Mouse (Mus musculus) intestine, embryonic 14.5 days (tissue): ENCODE data around the gene Ank. TPM values are rescaled to one million over a fixed set of nuclear protein-coding genes. Genes with fewer than 3 reads are reported as not detected.

Source experiments
- ATAC-seq: fragments of 200-750 bp; cut with Nextera tagmentation; replicated peaks from 2 replicates; pipeline ENCODE4 v1.8.0; 2017; ENCODE audit warnings: low read depth, moderate number of reproducible peaks, moderate TSS enrichment, moderate library complexity; ENCODE audit not compliant: low FRiP score, low TSS enrichment
- DNase-seq: peaks from one replicate; pipeline ENCODE4 v3.0.0-alpha.2; 2018; ENCODE audit warnings: low spot score
- H3K27ac ChIP-seq: fragments of 300-500 bp; sonication (generic); 2 replicates; pipeline ENCODE4 v1.5.1; 2014; ENCODE audit warnings: low read depth, mild to moderate bottlenecking, control low read depth
- H3K27me3 ChIP-seq: fragments of 300-500 bp; sonication (generic); replicated peaks from 2 replicates; pipeline ENCODE4 v1.6.1; 2014; ENCODE audit warnings: low read length, control low read depth; ENCODE audit not compliant: control insufficient read depth, insufficient read depth
- H3K36me3 ChIP-seq: fragments of 300-500 bp; sonication (generic); 2 replicates; pipeline ENCODE4 v1.6.1; 2014; ENCODE audit warnings: low read length, control low read depth; ENCODE audit not compliant: control insufficient read depth, insufficient read depth
- H3K4me1 ChIP-seq: fragments of 300-500 bp; sonication (generic); replicated peaks from 2 replicates; pipeline ENCODE4 v1.6.1; 2014; ENCODE audit warnings: low read length, control low read depth, mixed read lengths; ENCODE audit not compliant: control insufficient read depth, insufficient read depth
- H3K4me2 ChIP-seq: fragments of 300-500 bp; sonication (generic); 2 replicates; pipeline ENCODE4 v1.6.1; 2014; ENCODE audit warnings: low read length
- H3K4me3 ChIP-seq: fragments of 300-500 bp; sonication (generic); 2 replicates; pipeline ENCODE4 v1.5.1; 2014; ENCODE audit warnings: low read depth, low read length, control low read depth, mixed read lengths
- H3K9ac ChIP-seq: fragments of 300-500 bp; sonication (generic); 2 replicates; pipeline ENCODE4 v1.6.1; 2014; ENCODE audit warnings: mild to moderate bottlenecking, low read length
- H3K9me3 ChIP-seq: fragments of 300-500 bp; sonication (generic); 2 replicates; pipeline ENCODE4 v1.6.1; 2016; ENCODE audit warnings: low read length, control low read depth; ENCODE audit not compliant: control insufficient read depth
- WGBS: fragments of 180-500 bp; shearing (Covaris S2); extraction: QIAGEN DNeasy Blood & Tissue Kit; methylation state at CpG from one replicate; pipeline ENCODE4 v1.1.7; 2014; 5-methylcytosine and 5-hydroxymethylcytosine counted together
- polyA plus RNA-seq: library from polyadenylated mRNA; unstranded; fragments of >200 nt; fragmentation: Nextera tagmentation; extraction: Ambion mirVana; gene quantifications from 2 replicates; pipeline ENCODE4 v1.2.1, GENCODE M21; 2014

The Ank gene
- polyA plus RNA-seq, 1 experiment from 2014 or later = 16.5 TPM

DNA sequence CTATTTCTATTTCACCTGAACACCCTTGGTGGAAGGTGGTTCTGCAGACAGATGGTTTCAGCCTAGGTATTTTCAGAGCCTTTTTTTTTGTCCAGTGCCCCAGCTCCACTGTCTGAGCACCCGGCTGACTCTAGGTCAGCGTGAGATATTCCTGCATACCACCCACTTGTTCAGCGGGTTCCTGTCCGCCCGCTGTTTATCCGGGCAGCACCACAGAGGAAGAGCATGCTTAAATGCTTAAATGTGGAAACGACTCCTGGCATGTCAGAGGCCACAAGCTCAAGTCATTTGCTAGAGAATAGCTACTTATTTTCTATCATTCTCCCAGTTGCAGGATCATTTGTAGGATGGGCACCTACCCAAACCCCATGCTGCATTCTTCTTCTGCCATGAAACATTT lies 41.7 kb downstream of the Ank start:
- H3K9me3 ChIP-seq = no peaks in the 10 kb centered on the region
- H3K27ac ChIP-seq = no peak overlapping the region
- ATAC-seq (no peak), DNase-seq (no peak)
- no peaks in the 10 kb centered on the region for H3K27me3 ChIP-seq
- H3K36me3 ChIP-seq = no peaks in the 10 kb centered on the region
- WGBS = 82% methylated on average over 7 of the region's 7 CpGs
- H3K4me3 ChIP-seq = no peak overlapping the region
- H3K4me2 ChIP-seq = no peak overlapping the region
- H3K9ac ChIP-seq = no peak overlapping the region
- peaks cover 17% of the 10 kb centered on the region for H3K4me1 ChIP-seq

DNA sequence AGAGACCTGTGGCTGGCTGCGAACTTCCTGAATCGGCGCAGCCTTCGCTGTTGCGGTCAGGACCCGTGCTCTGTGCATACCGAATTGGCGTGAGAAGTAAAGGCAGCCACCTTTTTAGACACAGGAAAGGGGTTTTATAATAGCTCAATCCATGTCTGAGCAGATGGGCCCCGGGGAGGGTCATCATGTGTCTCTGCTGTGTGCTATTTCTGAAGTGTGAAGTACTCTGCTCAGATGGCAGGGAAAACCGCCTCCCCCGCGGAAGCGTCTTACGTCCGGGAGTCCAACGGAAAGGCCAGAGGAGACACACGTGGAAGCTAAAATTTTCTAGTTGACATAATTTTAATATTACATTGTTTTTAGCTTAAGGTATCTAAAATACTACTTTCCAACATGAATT lies 42.5 kb downstream of the Ank start:
- Histone ChIP-seq H3K4me1 (peaks cover 11% of the 10 kb centered on the region), H3K27ac (no peak overlapping the region)

DNA sequence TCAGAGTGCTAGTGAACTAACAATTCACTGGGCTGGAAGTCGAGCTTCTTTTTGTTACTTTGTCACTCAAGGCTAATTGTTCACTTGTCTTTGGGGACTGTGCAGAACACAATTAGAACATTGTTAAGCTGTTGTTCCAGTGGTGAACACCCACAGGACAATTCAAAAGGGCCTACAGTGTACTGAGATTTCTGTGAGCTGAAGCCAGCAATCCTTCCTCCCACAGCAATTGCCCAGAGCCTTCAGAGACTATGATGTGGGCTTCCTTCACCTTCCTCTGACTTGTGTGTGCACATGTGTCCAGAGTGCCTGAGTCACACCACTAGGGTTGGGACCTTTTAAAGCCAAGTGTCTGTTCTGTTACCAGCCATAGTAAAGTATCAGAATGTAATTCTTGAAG lies 50.5 kb downstream of the Ank start:
- ATAC-seq = no peak
- no peaks in the 10 kb centered on the region for H3K9me3 ChIP-seq
- WGBS = 60% methylated on average over 1 of the region's 1 CpGs

More for the DNA sequence above, 42.5 kb downstream of the Ank start:
- ATAC-seq (no peak), DNase-seq (no peak)
- Histone ChIP-seq H3K4me3 (no peak overlapping the region), H3K9ac (no peak overlapping the region), H3K9me3 (no peaks in the 10 kb centered on the region), H3K27me3 (no peaks in the 10 kb centered on the region), H3K4me2 (no peak overlapping the region), H3K36me3 (no peaks in the 10 kb centered on the region)
- 94% methylated on average over 17 of the region's 17 CpGs for WGBS

DNA sequence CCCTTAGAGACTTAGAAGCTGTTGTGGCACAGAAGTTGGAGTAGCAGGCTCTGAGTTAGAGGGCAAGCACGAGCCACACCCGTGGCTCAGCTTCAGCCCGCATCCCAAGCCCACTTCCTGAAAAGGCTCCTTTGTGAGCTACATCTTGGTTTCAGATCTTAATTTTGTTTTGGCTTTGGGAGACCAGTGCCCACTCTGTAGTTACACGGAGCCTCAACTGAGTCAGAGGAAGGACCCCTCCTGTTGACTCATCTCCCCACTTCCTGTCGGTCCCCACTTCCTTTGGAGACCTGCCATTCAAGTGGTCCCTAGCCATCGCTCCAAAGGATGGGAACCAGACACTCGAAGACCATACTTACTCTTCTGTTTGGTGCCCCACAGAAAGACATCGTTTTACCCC lies 51.5 kb downstream of the Ank start:
- no peaks in the 10 kb centered on the region for H3K36me3 ChIP-seq

More for the DNA sequence above, 50.5 kb downstream of the Ank start:
- H3K4me2 ChIP-seq = no peak overlapping the region
- H3K9ac ChIP-seq = no peak overlapping the region
- no peaks in the 10 kb centered on the region for H3K36me3 ChIP-seq
- H3K4me1 ChIP-seq = no peaks in the 10 kb centered on the region
- DNase-seq = no peak
- no peak overlapping the region for H3K4me3 ChIP-seq
- no peak overlapping the region for H3K27ac ChIP-seq
- no peaks in the 10 kb centered on the region for H3K27me3 ChIP-seq

DNA sequence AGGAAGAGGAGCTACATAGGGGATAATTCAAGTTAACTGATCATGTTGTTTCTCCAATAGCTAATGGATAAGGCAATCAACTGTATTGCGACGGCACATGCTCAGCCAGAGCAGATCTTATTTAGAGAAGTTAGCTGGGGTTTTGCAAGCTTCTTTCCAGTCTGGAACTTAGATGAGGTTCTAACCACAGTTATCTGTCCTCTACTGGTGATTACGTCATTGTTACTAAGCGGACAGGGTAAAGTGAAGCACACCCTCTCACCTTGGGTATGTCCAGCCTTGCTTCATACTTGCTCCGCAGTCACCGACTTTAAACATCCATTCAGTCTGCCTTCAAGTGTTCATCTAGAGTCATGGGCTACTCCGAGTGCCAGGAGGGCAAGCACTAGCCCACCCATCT lies 53.4 kb downstream of the Ank start:
- ATAC-seq = no peak
- Histone ChIP-seq H3K36me3 (no peaks in the 10 kb centered on the region), H3K27me3 (no peaks in the 10 kb centered on the region), H3K27ac (no peak overlapping the region), H3K4me3 (no peak overlapping the region), H3K9ac (no peak overlapping the region), H3K9me3 (no peaks in the 10 kb centered on the region), H3K4me1 (no peaks in the 10 kb centered on the region), H3K4me2 (no peak overlapping the region)
- no peak for DNase-seq
- WGBS = 93% methylated on average over 7 of the region's 7 CpGs

More for the DNA sequence above, 51.5 kb downstream of the Ank start:
- WGBS = 85% methylated on average over 8 of the region's 8 CpGs
- Histone ChIP-seq H3K27me3 (no peaks in the 10 kb centered on the region), H3K9ac (no peak overlapping the region), H3K27ac (no peak overlapping the region), H3K9me3 (no peaks in the 10 kb centered on the region), H3K4me1 (no peaks in the 10 kb centered on the region), H3K4me2 (no peak overlapping the region), H3K4me3 (no peak overlapping the region)
- no peak for ATAC-seq
- DNase-seq = no peak

DNA sequence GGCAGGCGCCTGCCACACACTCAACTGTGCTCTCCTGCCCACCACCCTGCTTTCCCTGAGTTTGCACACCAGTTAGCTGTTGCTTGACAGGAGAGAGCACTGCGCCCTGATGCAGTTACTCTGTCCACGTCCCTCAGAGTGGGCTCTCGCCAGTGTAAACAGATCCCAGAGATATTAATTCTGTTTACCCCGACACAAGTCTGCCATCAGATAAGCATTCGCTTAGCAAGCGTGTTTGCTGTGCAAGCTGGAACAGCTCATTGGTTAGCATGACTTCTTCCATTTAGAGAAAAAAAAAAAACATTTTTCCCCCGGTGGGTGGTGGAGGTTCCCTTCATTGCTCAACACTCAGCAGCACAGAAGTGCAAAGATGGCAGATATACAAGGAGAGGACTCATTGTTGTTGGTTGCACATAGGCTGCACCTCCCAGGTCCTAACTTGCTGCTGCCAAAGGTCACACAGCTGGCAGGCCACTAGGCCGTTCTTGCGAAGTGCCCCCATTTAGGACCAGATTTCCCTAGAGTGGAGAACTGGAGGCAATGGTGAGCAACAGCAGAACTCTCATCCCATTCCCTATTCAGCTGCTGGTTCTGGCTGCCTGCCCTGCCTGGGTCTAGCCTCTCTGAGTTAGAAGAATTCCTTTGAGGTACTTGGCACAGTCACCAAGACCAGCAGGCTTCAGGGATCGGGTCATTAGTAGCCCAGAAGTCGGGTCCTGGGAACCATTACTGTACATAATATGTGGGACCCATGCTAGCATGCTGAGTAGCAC lies 58.9 kb downstream of the Ank start:
- DNase-seq (no peak), ATAC-seq (no peak)
- no peak overlapping the region for H3K4me2 ChIP-seq
- no peaks in the 10 kb centered on the region for H3K9me3 ChIP-seq
- H3K27ac ChIP-seq = no peak overlapping the region
- H3K36me3 ChIP-seq = no peaks in the 10 kb centered on the region
- peaks cover 4% of the 10 kb centered on the region; the same call in 1 of the 2 replicates for H3K4me1 ChIP-seq
- no peak overlapping the region for H3K4me3 ChIP-seq
- H3K27me3 ChIP-seq = no peaks in the 10 kb centered on the region
- no peak overlapping the region for H3K9ac ChIP-seq
- WGBS = 40% methylated on average over 12 of the region's 12 CpGs

DNA sequence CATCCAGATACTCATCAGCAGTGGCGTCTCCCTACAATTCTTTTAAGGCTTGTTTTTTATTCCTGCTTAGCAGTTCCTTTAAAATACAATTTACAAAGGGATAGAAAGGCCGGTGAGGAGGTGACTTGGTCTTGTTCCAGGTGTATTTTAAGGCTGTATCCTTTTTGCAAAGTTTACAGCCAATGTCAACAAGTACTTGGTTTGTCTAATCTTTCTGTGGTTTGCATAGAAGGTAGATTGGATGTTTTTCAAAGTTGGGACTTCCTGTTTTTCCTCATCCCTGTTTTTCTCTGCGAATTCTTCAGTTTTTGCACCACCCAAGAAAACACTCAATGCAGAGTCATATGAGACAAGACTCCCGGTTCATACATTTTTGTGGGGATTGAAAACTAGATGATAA lies 62.4 kb downstream of the Ank start:
- ATAC-seq = no peak
- DNase-seq = no peak
- Histone ChIP-seq H3K36me3 (no peaks in the 10 kb centered on the region), H3K4me2 (no peak overlapping the region), H3K4me3 (no peak overlapping the region), H3K9me3 (no peaks in the 10 kb centered on the region), H3K4me1 (peaks cover 4% of the 10 kb centered on the region; the same call in 1 of the 2 replicates), H3K27ac (no peak overlapping the region), H3K27me3 (no peaks in the 10 kb centered on the region), H3K9ac (no peak overlapping the region)
- WGBS = 66% methylated on average over 4 of the region's 4 CpGs

DNA sequence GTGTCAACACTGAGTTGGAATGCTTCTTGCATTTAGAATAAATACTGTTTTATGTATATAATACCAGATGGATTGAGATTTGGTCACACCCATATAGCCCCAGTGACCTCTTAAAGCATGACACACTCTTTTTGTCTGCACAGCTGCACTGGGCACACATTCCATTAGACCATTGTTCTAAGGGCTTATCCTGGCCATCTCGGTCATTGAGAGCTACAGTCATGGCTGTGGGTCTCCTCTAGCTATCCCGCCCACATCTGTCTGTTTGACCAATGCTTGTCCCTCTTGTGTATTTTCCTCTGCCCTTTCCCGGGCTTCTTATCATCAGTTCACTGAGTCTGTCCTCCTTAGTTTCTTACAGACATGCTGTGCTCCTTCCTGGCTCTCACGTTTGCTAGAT lies 63.5 kb downstream of the Ank start:
- WGBS = 62% methylated on average over 4 of the region's 4 CpGs

DNA sequence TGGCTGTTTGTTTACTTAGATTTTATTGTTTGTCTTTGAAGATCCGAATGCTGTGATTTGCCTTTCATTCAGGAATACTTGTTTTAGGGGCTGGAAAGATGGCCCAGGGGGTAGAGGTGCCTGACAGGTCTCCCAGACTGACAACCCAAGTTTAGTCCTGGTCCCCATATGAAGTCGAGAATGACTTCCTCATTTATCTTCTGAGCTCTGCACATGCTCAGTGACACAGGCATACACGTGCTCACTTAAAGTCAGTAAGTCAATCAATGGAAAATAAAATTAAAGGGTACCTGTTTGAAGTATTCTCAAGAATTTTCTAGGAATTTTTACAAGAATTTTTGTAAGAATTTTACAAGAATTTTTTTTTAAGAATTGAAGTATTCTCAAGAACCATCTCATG lies 66.6 kb downstream of the Ank start:
- no peak overlapping the region for H3K4me3 ChIP-seq
- H3K4me1 ChIP-seq = no peaks in the 10 kb centered on the region; the same call in 1 of the 2 replicates
- no peak for ATAC-seq
- H3K27ac ChIP-seq = no peak overlapping the region
- H3K9ac ChIP-seq = no peak overlapping the region
- no peak overlapping the region for H3K4me2 ChIP-seq
- no peaks in the 10 kb centered on the region for H3K27me3 ChIP-seq
- no peaks in the 10 kb centered on the region for H3K36me3 ChIP-seq
- H3K9me3 ChIP-seq = no peaks in the 10 kb centered on the region
- 66% methylated on average over 3 of the region's 3 CpGs for WGBS
- DNase-seq = no peak

More for the DNA sequence above, 63.5 kb downstream of the Ank start:
- Histone ChIP-seq H3K27ac (no peak overlapping the region), H3K9me3 (no peaks in the 10 kb centered on the region), H3K9ac (no peak overlapping the region), H3K27me3 (no peaks in the 10 kb centered on the region), H3K4me1 (peaks cover 4% of the 10 kb centered on the region; the same call in 1 of the 2 replicates), H3K4me2 (no peak overlapping the region), H3K36me3 (no peaks in the 10 kb centered on the region), H3K4me3 (no peak overlapping the region)
- no peak for ATAC-seq
- DNase-seq = no peak
